Mouse (Mus musculus) testis, adult 2 months (tissue): ENCODE data around the gene Vmn1r222.
"Not testable (repeated sequence)": the region's sequence is repeated elsewhere in the genome, so short reads cannot be mapped to it uniquely, and the experiment has no call there.

Experiments used
- CTCF ChIP-seq: fragments of 200-500 bp; IDR thresholded peaks from 2 replicates; pipeline ENCODE4 v1.5.1; 2012; ENCODE audit warnings: low read depth, mild to moderate bottlenecking, inconsistent platforms, low read length, moderate library complexity; ENCODE audit not compliant: control insufficient read depth, insufficient read depth, insufficient replicate concordance
- POLR2A ChIP-seq: fragments of 200-500 bp; IDR thresholded peaks from 2 replicates; pipeline ENCODE4 v1.6.1; 2012; ENCODE audit warnings: low read depth, mild to moderate bottlenecking, inconsistent platforms, low read length, moderate library complexity; ENCODE audit not compliant: control insufficient read depth

DNA sequence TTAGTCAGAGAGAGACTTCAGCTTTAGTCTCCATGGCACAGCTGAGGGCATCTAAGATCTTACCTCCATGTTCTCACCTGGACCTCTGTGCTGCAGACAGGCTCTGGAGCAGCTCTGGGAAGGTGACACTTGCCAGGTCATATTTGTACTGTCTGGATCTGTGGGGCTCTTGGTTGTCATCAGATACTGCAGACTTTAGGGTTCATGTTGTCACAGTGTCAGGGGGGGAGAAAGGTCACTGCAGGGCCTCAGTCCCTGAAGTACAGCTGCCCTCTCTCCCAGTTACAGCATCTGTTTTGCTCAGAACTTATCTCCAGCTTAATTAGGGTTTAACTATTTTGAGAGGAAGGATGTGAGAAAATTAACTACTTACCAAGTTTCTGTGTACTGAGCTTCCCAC lies at the start of gene Vmn1r222:
- not testable (repeated sequence) for TF ChIP-seq POLR2A, CTCF
